Mouse (Mus musculus) thymus, postnatal 10 days (tissue): ENCODE measurements at regions not wholly inside any gene's neighbourhood (a gene's known extent, or its start where the extent isn't known, plus 50 kb on each side); places are given as distances from the start of the nearest gene placed in this dataset.

Experiments used
- DNase-seq, 2 experiments: peaks; one replicate each; pipeline ENCODE4 v3.0.0; 2021; ENCODE audit warnings: low spot score in 2 of 2

GRCm38 (mm10) chr19:60148313-60148965 is 78.1 kb downstream of the Fam204a start:
- DNase-seq, result no peak

DNA sequence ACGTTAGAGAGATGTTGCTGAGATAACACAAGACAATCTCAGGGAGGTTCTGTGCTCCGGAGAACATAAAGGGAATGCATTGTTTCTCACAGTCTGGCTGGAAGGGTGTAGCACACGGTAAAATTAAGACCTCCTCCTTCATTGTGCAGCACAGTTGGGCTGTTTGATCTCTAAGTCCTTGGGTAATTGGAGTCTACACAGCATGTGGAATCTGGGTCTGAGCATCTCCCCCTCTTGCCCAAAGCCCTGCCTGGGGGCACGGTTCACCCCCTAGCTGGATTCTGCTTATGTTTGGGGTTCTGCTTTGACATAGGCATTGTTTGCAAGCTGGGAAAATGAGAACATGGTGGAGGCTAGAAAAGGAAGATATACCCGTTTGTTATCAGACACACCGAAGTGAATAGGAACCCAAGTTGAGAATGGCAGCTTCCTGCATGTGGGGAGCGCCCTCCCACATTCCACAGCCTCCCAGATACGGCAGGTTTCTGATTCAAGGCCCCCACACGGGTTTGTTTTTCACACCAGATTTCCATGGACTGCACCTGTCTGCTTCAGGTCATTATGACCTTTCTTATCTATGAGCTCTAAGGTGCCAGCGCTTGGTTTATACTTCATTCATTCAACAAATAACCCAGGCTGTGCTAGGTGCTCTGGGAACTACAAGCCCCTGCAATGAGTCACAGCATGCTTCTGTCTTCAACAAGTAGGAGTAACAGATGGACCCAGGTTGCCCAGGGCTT is 79.9 kb downstream of the Fam204a start:
- DNase-seq, result no peak

- DNase-seq, result no peak
Measured at GRCm38 (mm10) chr19:60145242-60145641, 81.3 kb downstream of the Fam204a start.

DNA sequence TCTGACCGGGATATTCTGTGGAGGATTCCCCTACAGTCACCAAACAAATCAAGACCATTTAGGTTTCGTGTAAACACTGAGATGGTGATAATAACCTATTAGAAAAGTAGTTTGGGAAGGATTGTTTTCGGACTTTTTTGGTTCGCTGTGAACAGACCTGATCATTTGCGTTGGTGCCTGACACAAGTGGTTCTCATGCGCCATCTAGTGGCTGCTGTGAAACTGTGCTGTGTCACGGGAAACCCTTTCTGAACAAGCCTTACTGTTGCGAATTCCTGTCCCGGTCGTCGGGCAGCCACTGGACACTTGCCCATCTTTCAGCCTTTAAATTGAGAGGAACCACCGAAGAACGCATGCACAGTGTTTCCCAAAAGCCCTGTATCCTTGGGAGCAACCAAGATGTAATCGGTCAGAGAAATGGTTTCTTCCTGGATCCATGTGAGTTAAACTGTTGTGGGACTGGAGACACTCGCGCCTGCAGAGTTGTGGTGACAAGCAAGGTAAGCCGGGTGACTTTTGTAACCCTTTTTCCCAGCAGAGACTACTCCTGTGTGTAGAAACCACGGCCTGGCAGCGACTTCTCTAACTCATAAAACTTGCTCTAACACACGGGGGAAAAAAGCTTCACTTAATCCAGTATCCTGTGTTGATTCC is 82.0 kb downstream of the Fam204a start:
- DNase-seq, result peak; percentile 38 to 78

- DNase-seq, result no peak
Measured at GRCm38 (mm10) chr19:60138881-60139280, 87.6 kb downstream of the Fam204a start.

GRCm38 (mm10) chr19:60136491-60136890 is 90.0 kb downstream of the Fam204a start:
- DNase-seq, result no peak

- no peak for DNase-seq
Measured at GRCm38 (mm10) chr19:60134447-60135328, 91.8 kb downstream of the Fam204a start.

- no peak for DNase-seq
Measured at GRCm38 (mm10) chr19:60129635-60130034, 96.9 kb downstream of the Fam204a start.

DNA sequence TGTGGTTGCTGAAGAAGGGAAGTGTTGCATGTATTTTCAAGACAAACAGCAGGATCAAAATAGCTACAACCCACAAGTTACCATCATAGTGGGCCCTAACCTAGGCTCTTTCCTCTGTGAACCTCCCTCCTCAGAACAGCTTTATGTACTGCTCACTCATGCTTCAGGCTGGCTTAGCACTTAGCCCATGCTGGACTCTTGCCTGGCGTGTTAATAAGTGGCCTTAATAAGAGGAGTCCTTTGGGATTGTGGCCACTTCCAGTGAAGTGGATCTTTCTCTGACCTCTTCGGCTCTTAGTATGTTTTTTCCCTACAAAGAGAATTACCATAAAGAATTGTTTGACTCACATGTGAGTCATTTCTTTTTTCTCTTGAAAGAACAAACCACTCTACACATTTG is 101.9 kb downstream of the Fam204a start:
- DNase-seq, result no peak

DNA sequence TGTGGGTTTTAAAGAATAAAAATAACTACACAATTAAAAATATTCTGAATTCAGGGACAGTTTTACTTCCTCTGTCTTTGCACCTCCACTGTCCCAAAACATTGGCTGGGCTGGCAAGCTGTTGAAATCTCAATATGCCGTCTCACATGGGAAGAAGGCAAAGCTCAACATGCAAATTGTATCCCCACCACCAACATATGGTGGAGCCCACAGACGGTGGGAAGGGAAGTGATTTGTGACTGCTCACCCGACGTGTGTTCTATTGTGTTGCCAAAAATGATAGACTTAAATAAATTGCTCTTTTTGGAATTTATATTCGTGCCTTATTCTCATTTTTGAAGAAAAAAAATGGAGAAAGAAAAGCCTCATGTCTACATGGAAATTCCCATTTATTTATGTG is 105.6 kb downstream of the Fam204a start:
- no peak for DNase-seq

DNA sequence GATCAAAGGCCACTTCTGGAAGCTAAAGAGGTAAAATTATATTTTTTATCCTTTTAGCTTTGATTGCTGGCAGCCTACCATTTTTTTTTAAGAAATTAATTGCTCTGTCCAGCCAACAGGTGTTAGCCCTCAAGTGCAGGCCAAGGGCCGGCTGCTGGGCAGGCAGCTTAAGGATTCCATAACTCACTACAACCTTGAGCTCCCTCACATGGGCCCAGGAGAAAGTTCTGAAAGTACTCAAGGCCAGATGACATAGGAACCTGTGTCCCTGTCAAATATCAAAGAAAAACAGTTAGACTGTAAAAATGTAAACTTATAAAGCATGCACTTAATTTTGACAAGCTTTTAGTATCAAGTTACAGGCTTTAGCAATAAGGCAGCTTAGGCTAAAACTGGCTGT is 107.5 kb downstream of the Fam204a start:
- DNase-seq, result no peak

DNA sequence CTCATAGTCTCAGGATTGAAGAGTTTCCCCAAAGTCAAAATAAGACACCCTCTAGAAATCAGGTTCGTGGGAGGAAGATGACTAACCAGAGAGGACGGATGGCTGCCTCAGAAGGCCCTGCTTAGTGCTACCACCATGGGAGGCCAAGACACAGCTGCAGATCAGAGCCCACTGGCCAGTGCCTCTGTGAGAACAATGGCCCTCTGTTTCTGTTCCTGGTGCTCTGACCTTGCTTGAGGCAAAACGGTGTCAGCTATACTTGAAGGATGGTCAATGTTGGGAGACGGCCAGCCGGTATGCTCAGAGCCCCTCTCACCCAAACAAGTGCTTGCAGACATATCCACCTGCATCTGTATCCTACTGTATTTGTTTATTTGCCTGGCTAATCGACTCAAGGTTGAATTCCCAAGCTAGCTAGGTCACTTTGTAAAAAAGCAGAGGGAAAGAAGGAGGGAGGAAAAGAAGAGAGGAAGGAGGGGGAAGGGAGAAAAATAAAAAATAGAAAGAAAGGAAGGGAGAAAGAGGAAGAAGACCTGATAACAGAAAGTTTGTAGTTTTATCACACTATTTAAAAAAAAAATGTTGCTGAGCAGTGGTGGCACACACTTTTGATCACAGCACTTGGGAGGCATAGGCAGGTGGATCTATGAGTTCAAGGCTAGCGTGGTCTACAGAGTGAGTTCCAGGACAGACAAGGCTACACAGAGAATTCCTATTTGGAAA is 112.7 kb downstream of the Fam204a start:
- DNase-seq, result no peak

DNA sequence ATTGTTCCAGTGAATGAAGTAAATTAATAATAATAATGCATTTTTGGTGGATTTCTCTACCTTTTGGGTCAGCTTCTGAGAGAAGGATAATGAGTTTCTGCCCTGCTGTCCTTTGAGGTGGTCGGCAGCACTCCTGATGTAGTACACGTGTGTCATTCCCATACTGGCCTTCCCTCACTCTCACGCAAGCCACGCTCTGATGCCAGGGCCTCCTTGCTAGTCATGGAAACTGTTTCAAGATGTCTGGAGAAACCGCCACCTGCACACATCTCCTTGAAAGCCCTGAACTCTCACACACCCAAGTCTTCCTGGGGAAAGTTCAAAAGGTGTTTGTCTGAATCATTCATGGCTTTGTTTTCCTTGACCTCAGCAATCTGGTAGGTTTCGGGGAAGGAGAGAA is 116.2 kb downstream of the Fam204a start:
- DNase-seq, result no peak

- DNase-seq, result no peak
Measured at GRCm38 (mm10) chr19:60109488-60109887, 117.0 kb downstream of the Fam204a start.

GRCm38 (mm10) chr19:60097915-60098314 is 128.6 kb downstream of the Fam204a start:
- DNase-seq, result no peak

DNA sequence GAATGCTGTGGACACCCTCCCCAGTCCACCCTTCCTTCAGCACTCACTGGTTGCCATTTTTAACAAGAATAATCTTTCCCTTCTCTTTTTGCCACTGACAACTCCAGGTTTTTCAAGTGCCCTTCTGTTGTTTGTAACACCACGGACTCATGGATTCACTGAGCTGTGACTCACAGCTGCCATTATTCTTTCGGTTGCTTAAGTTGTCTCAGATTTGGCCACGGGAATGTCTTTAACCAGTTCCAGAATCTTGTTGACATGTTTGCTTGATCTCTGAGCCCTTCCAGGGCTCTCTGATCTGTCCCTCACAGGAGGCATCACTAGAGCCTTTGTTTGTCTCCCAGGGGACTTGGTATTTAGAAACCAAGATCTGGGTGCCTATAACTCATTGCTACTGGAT is 131.5 kb upstream of the Rab11fip2 start:
- no peak for DNase-seq

DNA sequence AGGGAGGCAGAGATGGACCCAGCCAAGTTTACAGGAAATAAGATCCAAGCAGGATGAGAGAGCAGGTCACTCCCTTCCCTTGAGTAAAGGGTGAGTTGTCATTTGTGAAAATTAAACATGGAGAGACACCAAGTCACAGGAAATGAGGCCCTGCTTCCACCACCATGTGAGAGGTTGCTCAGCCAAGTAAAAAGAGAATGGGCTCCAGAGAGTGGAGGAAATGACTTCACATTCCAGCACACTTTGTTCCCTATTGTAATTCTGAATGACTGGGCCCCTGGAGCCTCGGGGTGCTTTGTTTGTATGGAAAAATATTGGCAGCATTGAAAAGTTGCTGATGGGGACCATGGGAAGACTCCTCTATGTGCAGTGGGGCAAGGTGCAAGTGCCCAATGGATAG is 129.9 kb upstream of the Rab11fip2 start:
- DNase-seq, result no peak

- no peak for DNase-seq
Measured at GRCm38 (mm10) chr19:60066183-60066582, 122.7 kb upstream of the Rab11fip2 start.

DNA sequence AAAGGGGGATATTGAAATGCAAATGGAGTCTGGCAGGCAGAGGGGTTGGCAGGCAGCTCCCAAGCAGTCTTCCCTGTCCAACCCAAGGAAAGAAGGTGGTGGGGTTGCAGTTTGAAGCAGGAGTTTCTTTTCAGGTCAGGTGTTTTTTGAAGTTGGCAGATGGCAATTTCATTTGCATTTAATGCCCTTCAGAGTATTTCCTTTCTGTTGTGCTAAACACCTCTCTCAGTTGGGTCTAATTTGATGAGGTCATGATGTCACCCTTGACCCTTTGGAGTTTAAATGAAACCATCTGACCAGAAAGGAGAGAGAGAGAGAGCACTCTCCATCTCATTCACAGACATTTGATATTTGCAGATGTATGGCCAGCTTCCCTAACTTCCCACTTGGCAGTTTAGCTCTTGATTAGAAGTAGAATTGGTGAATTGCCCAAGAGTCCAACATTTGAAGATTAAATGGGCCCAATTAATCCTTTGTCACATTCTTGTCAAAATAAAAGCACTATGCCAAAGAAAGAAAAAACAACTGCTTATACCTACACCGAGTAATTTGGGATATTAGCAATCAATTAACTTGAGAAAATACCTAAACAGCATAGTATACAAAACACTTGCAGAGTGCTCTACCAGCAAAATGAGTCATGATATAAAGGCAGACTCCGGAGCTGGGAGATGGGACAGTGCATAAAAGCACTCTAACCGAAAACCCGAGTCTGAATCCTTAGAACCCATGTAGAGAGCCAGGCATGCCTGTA is 111.8 kb upstream of the Rab11fip2 start:
- no peak for DNase-seq

DNA sequence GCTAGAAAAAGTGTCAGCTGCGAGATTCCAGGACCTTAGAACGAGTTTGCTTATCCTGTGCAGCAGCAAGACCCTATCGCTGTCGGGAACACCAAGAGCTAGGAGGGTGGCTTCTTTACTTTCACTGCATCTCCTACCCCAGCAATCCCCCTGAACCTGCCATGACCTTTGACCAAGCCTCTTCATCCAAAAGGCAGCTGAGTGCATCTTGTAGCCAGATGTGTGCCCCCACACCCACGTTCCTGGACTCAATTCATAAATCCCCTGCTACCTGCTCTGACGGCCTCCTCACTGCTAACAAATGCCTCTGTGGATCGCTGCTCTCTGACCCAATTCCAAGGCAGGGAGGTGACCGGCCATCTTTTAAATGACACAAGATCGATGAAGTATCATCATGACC is 107.7 kb upstream of the Rab11fip2 start:
- no peak for DNase-seq

- DNase-seq, result no peak
Measured at GRCm38 (mm10) chr19:60040721-60041120, 97.3 kb upstream of the Rab11fip2 start.
